Mouse (Mus musculus) stomach, postnatal 0 days (tissue): ENCODE measurements at regions not wholly inside any gene's neighbourhood (a gene's known extent, or its start where the extent isn't known, plus 50 kb on each side); places are given as distances from the start of the nearest gene placed in this dataset.
"Not testable (repeated sequence)": the region's sequence is repeated elsewhere in the genome, so short reads cannot be mapped to it uniquely, and the experiment has no call there.

ENCODE experiments used
- CTCF ChIP-seq: IDR thresholded peaks from 2 replicates; pipeline ENCODE4 v1.5.1; 2016; ENCODE audit warnings: antibody characterized with exemption, low read depth, mild to moderate bottlenecking, moderate library complexity
- EP300 ChIP-seq: optimal IDR thresholded peaks from 2 replicates; pipeline ENCODE3; 2016; ENCODE audit warnings: antibody characterized with exemption

- TF ChIP-seq CTCF, EP300: not testable (repeated sequence)
Measured at GRCm38 (mm10) chr12:17891663-17892310, 201.1 kb downstream of the Hpcal1 start.
